Mouse (Mus musculus): ENCODE data around the gene Polr3b.

The Polr3b gene

DNA sequence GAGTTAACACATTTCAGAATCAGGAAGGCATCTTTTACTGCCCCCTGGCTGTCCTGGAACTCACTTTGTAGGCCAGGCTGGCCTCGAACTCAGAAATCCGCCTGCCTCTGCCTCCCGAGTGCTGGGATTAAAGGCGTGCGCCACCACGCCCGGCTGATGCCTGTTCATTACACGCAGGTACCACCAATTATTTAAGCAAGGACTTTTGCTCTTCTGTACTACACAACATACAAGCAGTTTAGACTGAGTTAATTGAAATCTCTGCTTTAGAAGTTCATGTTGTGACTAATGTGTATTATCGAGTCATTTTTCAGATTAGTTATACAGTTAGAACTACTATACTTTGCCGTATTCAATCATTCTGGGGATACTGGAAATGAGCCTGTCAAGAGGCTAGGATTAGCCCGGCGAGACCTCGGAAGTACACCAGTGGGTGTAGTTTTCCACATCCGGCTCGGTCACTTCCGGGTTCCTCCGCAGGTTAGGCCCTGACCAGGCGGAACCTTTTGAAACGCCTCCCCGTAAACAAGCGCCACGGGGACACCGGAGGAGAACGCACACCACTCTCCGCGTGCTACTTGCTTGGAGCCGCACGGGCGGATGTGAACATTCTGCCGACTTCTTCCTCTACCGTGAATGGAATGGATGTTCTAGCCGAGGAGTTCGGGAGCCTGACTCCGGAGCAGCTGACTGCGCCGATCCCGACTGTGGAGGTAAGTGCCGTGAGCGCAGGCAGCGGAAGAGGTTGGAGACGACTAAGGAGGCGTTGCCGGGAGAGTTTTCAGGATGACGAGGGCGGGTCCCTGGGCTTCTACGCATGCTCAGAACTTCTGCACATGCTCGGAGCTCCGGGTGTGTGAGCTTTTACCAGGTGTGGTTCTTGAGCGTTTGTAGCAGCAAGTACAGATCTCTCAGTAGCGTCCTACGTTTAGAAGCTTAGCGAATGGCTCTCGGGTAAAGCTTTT, at the start of gene Polr3b:
Gene Polr3b, plus strand, starts transcription at position 467 of the 965 bp plus-strand sequence.
- peak; percentile 95 for DNase-seq (ENCODE audit: low read depth, low spot score)

DNA sequence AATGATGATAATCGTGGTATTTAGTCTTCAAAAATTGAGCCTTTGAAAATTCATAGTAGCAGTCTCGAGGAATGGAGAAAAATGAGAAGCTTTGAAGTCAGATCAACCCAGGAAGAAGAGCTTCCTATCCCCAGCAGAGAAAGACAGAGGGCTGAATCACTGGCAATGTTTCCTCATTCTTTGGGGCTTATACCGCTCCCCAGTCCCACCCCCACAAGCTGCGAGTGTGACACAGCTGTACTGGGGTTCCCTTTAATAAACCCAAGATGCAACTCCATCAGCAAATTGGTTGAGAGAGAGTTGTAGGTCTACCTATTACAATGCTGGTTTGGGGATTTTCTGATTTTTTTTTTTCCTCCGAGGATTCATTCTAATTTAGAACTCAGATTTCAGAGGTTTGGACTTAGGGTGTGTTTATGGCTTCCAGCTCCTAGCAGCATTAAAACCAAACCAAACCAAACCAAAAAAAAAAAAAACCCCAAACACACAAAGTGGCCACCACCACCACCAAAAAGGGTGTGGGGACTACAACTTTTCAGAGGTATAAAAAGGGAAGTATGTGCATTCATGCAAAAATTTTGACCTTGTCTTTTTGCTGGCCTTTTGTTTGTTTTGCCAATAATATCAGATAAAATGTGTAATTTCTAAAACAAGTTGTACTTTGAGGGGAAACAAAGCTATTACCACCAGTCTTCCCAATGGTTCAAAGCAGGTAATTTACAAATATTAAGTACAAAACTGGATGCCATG, 48.2 kb upstream of the Polr3b start:
- DNase-seq (ENCODE audit: low read depth, low spot score) = no peak

DNA sequence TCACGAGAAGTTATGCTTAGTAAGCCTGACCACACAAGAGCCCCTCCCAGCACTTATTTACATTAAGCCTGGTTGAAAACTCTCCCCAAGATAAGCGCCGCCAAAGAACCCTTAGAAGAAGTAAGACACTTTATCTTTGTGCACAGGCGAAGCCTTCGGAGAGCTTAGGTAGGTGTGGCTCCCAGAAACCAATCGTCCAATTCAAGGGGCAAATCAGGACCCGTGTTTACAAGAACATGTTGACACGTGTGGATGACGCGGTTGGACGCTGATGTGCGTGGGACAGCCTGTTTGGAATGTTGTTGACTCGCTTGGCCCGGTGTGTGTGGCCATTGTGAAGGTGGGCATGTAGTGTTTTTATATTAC, 46.1 kb upstream of the Polr3b start:
- no peak for DNase-seq (ENCODE audit: low read depth, low spot score)

DNA sequence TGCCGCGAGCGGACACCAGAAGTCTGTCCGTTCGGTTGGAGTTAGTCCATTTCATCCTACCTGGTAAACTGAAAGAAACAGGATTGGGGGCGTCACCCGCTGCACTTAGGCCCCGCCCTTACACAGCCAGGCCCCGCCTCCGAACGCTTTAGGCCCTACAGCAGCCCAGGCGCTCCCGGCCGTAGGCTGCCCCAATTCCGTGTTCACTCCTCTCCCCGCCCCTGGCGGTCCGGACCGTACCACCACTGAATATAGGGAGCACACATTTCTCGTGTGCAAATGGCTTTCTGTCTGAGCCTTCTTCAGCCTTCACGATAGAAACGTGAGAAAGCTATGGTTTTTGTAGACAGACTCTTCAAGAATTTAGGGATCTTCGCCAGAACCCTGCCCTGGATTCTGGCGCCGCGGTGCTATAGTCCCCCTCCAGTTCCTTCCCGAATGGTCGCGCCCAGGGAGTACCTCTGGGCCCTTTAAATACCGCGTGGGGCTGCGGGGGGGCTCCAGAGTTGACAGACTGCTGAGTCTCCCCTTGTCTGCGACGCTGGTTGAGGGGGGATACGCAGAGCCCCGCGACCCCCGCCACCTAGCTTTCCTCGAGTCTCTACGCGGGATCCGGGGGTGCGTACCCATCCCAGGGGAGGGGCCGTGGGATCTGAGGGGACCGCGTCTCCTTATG, 45.6 kb upstream of the Polr3b start, which contains the start of gene Tcp11l2:
Gene Tcp11l2, plus strand, starts transcription at position 232 of the 676 bp plus-strand sequence.
- DNase-seq (ENCODE audit: low read depth, low spot score) = peak; percentile 81

DNA sequence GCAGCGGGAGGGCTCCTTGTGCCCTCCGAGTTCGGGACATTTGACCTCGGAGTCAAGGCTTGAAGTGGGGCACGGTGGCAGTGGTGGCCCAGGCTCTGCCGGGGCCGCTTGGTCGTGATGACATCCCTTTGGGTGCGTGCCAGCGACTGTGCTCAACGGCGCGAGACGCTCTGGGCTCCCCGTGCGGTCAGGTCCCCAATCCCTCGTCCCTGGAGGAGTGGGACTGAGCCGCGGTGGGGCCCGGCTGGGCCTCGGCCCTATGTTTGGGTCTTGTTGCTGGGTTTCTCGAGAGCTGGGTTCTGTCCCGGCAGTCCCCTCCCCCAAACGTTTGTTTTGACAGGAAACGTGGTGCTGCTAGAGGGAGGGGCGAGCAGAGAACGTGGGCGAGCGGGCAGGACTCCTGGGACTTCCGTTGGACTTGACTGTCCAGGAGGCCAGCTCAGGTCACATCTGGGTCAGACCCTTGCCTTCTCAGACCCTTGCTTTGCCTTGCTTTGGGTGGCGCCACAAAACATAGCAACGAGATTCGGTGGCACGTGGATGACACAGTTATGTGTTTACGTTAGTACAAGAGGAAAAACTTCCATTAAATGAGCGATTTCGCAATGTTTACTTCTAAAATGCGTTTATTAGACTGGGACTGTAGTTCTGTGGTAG, 44.9 kb upstream of the Polr3b start:
- no peak for DNase-seq (ENCODE audit: low read depth, low spot score)

DNA sequence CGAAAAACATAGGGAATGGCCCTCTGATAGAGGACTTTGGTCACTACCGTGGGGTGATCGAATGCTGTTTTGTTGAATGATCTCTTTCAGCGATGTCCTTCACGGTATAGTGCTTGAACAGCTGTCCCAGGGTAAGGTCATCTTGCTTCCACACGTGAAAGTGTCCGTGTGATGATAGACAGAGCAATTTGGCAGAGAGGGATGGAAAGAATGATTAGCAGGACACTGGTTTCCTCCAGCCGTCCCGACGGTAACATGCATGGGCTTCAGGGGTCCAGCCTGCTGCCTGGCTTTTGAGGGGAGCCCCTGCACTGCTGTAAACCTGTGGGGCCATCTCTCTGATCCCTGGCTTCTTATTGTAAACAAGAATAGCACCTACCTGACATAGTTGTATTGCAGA, 43.4 kb upstream of the Polr3b start:
- no peak for DNase-seq (ENCODE audit: low read depth, low spot score)

DNA sequence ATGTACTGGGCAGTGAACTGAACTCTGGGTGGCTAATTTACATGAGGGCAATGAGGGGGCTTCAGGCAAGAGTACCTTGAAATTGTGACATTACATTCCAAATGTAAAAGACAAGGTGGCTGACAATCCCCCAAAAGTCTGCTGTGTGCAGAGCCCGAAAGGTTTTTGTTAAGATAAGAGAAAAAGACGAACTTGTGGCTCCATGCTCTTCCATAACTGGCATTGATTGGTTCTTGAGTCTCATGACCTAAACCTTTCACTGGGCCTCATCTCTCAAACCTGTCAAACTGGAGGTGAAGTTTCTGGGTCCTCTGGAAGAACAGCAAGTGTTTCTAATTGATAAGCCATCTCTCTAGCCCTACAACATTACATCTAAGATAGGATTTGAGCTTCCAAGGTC, 42.6 kb upstream of the Polr3b start:
- DNase-seq (ENCODE audit: low read depth, low spot score) = no peak

DNA sequence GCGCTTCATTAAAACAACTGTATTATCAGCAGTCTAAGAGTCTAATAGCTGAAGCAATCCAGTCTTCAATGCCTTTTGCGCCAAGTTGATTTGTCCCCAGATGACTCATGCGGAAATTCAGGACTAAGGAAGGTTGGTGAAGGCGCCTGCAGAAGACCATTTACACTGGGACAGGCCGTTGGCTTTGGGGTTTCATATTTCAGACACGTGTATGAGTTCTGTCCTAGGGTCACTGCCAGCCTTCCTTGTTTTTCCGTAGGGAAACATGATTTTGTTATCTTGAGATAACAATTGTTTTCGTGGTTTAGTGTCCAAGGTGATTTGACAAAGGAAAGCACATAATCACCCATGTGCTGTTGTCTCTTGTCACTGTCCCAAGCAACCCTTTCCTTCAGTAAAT, 40.9 kb upstream of the Polr3b start:
- no peak for DNase-seq (ENCODE audit: low read depth, low spot score)

DNA sequence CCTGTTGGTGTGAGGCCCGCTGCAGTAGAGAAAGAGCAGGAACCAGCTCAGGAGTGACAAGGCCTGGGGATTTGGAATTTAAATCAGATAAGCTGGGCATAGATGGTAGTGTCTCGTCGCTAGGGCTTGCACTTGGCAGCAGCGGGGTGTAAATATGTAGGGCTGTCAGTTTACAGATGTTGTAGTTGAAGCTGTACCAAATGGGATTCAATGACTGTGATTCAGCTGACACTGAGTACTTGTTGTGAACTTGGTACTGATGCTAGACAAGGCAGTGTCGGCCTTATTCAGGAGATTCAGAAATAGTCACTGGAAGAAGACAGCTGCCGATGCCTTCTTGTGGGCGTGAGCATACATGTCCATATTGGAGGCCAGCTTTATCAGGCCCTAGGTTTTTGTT, 39.9 kb upstream of the Polr3b start:
- DNase-seq (ENCODE audit: low read depth, low spot score) = no peak

DNA sequence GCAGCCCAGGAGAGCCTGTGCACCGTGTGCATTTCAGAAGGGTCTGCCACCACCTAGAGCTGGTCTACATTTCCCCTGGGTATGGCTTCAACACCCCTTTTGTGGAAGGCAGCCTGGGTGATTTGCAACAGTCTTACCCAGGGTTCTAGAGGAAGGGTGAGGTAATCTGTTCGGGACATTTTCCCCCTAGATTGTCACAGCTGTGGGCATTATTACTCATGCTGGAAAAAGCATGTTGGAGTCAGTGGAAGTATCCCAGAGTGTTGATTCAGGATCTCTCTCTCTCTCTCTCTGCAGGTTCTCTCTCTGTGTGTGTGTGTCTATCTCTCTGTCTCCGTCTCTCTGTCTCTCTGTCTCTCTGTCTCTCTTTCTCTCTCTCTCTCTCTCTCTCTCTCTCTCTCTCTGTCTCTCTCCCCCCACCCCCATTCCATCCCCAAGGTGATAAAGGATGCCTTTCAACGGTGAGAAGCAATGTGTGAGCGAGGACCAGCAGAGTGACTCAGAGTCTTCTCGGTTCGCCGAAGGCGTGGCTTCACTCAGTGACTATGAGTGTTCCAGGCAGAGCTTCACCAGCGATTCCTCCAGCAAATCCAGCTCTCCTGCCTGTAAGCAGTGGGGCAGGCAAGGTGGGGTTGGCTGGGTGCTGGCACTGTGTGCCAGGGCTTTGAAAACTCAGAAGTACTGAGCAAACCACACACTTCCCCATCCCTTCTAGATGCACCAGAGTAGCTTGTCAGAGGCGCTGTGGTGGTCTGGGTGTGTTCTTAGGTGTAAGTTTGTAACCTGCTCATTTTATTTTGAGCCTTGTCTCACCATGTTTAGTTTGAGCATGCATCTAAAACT, 37.4 kb upstream of the Polr3b start:
- no peak for DNase-seq (ENCODE audit: low read depth, low spot score)

DNA sequence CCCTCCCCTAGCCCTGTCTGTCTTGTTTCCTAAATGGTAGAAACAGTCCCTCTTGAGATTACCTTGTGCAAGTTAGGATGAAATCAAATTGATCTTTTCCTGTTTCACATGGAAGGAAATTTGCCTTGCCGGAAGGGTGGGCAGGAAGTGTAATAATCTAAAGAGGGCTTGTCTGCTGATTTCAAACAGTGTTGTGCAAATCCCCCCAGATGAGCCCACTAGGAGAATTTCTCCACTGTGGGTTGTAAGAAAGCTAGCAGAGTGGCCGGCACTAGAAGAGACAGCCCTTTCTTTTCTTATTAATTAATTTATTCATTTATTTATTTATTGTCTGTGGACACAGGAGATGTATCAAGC, 36.8 kb upstream of the Polr3b start:
- no peak for DNase-seq (ENCODE audit: low read depth, low spot score)

DNA sequence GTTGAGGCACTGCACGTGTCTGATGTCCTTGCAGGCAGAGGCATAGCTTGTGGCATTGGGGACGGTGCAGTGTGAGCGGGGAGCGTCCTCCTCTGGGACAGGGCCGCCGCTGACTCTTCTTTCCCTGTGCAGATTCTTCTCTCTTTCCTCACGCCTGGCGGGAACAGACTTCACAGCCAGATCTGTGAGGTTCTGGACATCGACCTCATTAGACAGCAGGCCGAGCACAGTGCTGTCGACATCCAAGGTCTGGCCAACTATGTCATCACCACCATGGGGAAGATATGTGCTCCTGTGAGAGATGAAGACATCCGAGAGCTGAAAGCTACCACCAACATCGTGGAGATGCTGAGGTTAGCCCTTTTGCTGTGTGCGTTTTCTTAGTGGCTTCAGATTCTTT, 31.1 kb upstream of the Polr3b start:
- DNase-seq (ENCODE audit: low read depth, low spot score) = no peak

DNA sequence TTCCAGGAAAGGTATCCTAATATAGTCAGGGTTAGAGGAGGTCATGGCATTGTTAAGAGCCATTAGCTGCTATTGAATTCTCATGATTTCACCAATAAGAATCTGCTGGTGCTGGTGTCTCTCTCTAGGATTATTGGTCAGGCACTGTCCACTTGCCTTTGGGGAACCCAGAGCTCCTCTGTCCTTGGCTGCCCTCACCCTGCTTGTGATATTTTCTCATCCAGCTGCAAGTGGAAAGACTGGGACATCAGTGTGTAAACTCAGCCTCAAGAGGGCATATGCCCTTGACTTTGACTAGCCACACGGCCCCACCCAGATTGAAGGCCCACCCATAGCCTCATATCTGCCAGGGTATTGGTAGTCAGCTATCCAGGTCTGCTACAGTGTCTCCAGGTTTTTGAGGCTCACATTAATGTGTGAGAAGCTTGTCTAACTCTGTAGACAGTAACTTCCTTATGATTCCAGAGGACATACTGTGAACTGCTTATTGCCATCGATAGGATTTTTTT, 30.4 kb upstream of the Polr3b start:
- DNase-seq (ENCODE audit: low read depth, low spot score) = no peak

DNA sequence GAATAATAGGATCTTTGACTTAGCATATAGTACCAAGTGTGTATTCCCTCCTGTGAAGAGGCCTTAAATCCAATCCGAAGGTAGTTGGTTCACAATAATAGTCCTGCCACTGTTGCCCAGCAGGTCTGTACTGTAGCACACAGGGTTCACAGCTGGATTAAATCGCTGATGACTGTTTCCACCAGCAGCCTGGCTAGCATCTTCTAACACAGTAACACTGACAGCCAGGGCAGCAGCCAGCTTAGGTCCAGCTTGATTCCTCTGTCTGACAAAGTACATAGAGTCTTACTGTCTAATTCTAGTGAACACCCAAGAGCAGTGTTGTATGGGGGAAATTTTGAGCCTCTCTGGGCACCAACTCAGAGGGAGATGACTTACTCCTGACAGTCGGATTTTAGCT, 29.3 kb upstream of the Polr3b start:
- DNase-seq (ENCODE audit: low read depth, low spot score) = no peak

DNA sequence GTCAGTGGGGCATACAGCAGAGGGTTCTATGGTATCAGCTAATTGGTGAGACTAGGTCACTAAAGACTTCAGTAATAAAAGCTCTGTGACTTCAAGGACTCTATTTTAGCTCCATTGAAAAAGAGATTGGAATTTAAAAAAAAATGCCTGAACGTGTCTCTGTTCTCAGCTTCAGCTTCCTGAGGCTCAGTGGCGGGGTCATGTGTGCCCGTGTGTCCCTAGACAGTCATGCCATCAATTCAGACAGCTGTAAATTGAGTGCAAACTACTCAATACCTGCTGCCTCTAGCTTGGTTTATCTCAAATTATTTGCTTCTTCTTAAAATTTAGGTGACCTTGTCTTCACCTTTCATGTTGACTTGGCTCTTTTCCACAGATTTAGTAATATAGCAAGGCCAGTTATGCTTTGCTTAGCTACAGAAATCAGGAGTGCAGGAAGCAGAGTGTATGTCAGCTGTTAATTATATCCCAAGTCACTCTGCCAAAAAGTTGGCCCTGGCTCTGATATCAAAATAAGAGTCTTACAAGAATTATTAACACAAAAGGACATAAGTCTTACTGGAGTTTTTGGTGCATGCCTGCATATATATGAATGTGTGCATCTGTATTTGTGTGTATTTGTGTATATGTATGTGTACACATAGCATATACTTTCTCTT, 24.8 kb upstream of the Polr3b start:
- DNase-seq (ENCODE audit: low read depth, low spot score) = no peak

DNA sequence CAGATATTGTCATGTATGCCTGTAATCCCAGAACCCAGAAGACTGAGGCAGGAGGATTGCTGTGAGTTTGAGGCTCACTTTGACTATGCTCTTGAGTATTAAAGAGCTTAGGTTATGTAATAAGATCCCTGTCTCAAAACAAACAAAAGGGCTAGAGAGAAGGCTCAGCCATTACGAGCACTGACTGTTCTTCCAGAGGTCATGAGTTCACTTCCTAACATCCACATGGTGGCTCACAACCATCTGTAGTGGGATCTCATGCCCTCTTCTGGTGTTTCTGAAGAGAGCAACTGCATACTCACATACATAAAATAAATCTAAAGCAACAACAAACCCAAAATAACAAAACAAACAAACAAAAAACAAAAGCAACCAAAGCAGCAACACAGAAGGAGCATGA, 23.9 kb upstream of the Polr3b start:
- DNase-seq (ENCODE audit: low read depth, low spot score) = no peak

DNA sequence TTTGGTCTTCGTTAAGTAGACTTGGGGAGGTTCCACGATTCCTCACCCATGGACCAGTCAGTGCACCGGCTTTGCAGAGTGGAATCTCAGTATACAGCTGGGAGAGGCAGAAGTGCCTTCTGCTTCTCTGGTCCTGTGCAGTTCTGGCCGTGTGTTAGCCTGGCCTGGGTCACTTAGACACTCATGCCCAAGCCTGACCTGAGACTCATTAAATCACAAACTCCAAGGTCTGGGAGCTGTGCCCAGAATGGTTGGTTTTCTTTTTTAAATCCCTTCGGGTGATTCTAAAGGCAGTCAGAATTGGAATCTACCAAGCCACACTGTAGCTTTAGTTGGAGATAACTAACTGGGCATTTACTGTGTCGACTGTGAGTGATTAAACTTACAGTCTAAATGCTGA, 22.0 kb upstream of the Polr3b start:
- DNase-seq (ENCODE audit: low read depth, low spot score) = no peak

DNA sequence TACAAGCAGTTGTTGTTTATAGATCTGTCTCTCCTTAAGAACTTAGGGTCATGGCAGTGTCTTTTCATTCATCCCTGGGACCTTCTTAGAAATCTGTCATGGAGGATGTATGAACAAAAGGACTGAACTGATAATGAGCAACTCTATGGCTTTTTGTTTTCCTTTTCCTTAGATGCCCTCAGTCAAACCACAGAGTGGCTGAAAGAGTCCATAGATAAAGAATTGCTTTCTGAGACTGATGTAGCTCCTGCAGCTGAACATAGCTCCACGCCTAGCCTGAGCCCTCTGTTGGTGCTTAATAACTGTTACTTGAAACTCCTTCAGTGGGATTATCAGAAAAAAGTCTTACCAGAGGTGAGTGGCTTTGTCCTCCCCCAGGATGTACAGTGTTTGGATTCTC, 17.8 kb upstream of the Polr3b start:
- no peak for DNase-seq (ENCODE audit: low read depth, low spot score)

DNA sequence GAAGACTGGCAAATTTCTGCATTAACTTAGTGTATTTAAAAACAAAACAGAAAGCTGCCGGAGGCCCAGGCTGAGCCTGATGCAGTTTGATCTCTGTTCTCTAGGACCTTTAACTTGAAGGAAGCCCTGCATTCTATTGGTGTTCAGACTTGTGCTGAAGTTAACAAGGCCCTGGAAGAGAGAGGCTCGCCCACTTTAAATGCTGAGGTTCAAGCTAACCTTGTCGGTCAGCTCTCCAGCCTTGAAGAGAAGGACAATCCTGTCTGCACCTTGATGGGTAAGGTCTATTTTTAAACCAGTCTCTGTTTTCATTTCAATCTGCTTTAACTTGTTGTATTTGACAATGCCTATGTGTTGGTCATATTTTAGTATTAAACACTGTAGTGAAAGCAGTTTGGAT, 13.7 kb upstream of the Polr3b start:
- DNase-seq (ENCODE audit: low read depth, low spot score) = no peak

DNA sequence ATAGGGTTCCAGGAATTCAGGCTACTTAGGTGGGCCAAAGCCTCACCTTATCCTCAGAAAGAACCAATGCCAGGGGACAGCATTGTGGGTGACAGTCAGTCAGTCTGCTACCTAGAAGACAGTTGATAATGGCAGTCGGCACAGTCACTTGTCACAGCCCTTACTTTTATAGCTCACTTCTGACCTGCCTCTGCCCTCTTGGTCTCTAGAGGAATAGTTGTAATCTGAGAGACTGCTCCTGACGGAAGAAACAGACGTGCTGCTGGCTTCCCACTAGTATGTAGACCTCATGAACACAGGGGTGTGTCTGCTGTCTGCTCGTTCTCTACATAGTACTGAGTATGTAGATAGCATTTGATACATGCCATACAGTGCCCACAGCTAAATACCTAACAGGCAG, 11.8 kb upstream of the Polr3b start:
- no peak for DNase-seq (ENCODE audit: low read depth, low spot score)

Data from WW6 (cell line).